Mouse (Mus musculus) embryonic facial prominence, embryonic 14.5 days (tissue): ENCODE results near the gene Clrn2. TPM values are rescaled to one million over a fixed set of nuclear protein-coding genes. Genes with fewer than 3 reads are reported as not detected.
A peak's percentile ranks its signal among the peaks of the same experiment; 100 is the strongest.
"Not testable (repeated sequence)": the region's sequence is repeated elsewhere in the genome, so short reads cannot be mapped to it uniquely, and the experiment has no call there.

Experiments
- ATAC-seq: fragments of 200-750 bp; cut with Nextera tagmentation; 2 replicates; pipeline ENCODE4 v1.8.0; 2017; ENCODE audit warnings: low read depth, moderate number of reproducible peaks, moderate TSS enrichment
- DNase-seq: peaks from one replicate; pipeline ENCODE4 v3.0.0-alpha.2; 2015; ENCODE audit warnings: low spot score
- H3K27ac ChIP-seq: fragments of 300-500 bp; sonication (generic); replicated peaks from 2 replicates; pipeline ENCODE4 v1.5.1; 2014; ENCODE audit warnings: low read depth, mild to moderate bottlenecking, low read length, moderate library complexity
- H3K27me3 ChIP-seq: fragments of 300-500 bp; sonication (generic); replicated peaks from 2 replicates; pipeline ENCODE4 v1.6.1; 2014; ENCODE audit warnings: low read length; ENCODE audit not compliant: control insufficient read depth, insufficient read depth
- H3K36me3 ChIP-seq: fragments of 300-500 bp; sonication (generic); 2 replicates; pipeline ENCODE4 v1.6.1; 2014; ENCODE audit warnings: low read length, mixed read lengths; ENCODE audit not compliant: control insufficient read depth, insufficient read depth
- H3K4me1 ChIP-seq: fragments of 300-500 bp; sonication (generic); 2 replicates; pipeline ENCODE4 v1.6.1; 2014; ENCODE audit warnings: antibody characterized with exemption, low read length; ENCODE audit not compliant: control insufficient read depth, insufficient read depth
- H3K4me2 ChIP-seq: fragments of 300-500 bp; sonication (generic); 2 replicates; pipeline ENCODE4 v1.6.1; 2014; ENCODE audit warnings: low read depth, mild to moderate bottlenecking, low read length, moderate library complexity, mixed read lengths
- H3K4me3 ChIP-seq: fragments of 300-500 bp; sonication (generic); 2 replicates; pipeline ENCODE4 v1.5.1; 2014; ENCODE audit warnings: low read depth, mild to moderate bottlenecking, low read length
- H3K9ac ChIP-seq: fragments of 300-500 bp; sonication (generic); 2 replicates; pipeline ENCODE4 v1.6.1; 2014; ENCODE audit warnings: low read depth, mild to moderate bottlenecking, low read length, moderate library complexity, mixed read lengths
- H3K9me3 ChIP-seq: fragments of 300-500 bp; sonication (generic); 2 replicates; pipeline ENCODE4 v1.6.1; 2016; ENCODE audit warnings: low read length; ENCODE audit not compliant: control insufficient read depth
- WGBS: fragments of 180-500 bp; shearing (Covaris S2); extraction: QIAGEN DNeasy Blood & Tissue Kit; methylation state at CpG from one replicate; pipeline ENCODE4 v1.1.7; 2014; 5-methylcytosine and 5-hydroxymethylcytosine counted together
- polyA plus RNA-seq: library from polyadenylated mRNA; unstranded; fragments of >200 nt; fragmentation: Nextera tagmentation; extraction: Ambion mirVana; gene quantifications from 2 replicates; pipeline ENCODE4 v1.2.1, GENCODE M21; 2014

Clrn2 gene
- 0.22 and 0.31 TPM in 2 replicates for polyA plus RNA-seq

GRCm38 (mm10) chr5:45453451-45453850 lies at the start of gene Clrn2:
Clrn2 (plus strand) TSS chr5:45453751.
- no peak within 1 kb of the TSS for H3K4me2 ChIP-seq
- H3K27ac ChIP-seq = no peak within 1 kb of the TSS
- no peak for DNase-seq
- H3K27me3 ChIP-seq = no peaks in the 10 kb centered on the region
- ATAC-seq = no peak
- H3K4me3 ChIP-seq = no peak within 1 kb of the TSS
- H3K36me3 ChIP-seq = no peaks in the 10 kb centered on the region
- H3K4me1 ChIP-seq = peaks cover 7% of the 10 kb centered on the region; the same call in 1 of the 2 replicates
- no peaks in the 10 kb centered on the region for H3K9me3 ChIP-seq
- 47% methylated on average over 6 of the region's 6 CpGs for WGBS
- peak within 1 kb of the TSS; percentile 5; the same call in 1 of the 2 replicates for H3K9ac ChIP-seq

DNA sequence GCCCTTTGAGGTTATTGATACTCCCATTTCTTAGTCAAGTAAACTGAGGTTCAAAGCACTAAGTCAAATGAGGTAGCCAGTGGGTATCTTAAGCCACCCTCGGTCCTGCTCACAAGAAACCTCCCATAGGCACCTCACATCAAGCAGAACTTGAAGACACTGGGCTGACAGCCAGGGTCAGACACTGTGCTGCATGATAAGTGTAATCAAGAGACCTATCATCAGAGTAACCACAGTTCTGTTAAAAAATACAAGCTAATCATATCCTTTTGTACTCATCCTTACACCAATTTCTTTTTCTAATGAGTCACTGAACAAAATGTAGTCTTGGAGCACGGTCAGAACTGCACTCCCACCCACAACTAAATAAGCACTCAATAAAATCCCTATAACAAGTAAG lies 47.4 kb upstream of the Clrn2 start:
- H3K4me2 ChIP-seq = no peak overlapping the region
- H3K36me3 ChIP-seq = no peaks in the 10 kb centered on the region
- ATAC-seq = no peak
- no peak for DNase-seq
- H3K27ac ChIP-seq = no peak overlapping the region
- H3K4me3 ChIP-seq = no peak overlapping the region
- H3K4me1 ChIP-seq = no peaks in the 10 kb centered on the region
- no peaks in the 10 kb centered on the region for H3K9me3 ChIP-seq
- H3K27me3 ChIP-seq = no peaks in the 10 kb centered on the region
- H3K9ac ChIP-seq = no peak overlapping the region
- 73% methylated on average over 2 of the region's 2 CpGs for WGBS

DNA sequence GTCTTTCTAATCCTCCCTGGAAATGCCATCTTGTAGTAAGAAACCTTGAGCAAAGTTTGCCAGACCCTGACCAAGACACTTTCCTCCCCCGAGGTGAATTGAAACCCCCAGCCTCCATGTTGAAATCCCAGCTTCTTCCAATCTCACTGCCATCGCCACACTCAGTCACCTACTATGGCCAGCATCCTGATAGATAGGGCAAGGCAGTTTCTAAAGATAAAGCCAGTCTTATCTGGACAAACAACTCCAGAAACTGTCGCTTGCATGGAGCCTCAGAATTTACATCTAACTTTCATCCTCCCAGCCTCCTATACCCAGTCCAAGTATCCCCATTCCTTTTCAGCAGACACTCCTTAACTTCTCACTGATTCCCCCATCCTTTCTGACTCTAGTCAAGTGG lies 37.1 kb upstream of the Clrn2 start:
- no peak overlapping the region for H3K4me2 ChIP-seq
- WGBS = 85% methylated on average over 3 of the region's 3 CpGs
- ATAC-seq = no peak

DNA sequence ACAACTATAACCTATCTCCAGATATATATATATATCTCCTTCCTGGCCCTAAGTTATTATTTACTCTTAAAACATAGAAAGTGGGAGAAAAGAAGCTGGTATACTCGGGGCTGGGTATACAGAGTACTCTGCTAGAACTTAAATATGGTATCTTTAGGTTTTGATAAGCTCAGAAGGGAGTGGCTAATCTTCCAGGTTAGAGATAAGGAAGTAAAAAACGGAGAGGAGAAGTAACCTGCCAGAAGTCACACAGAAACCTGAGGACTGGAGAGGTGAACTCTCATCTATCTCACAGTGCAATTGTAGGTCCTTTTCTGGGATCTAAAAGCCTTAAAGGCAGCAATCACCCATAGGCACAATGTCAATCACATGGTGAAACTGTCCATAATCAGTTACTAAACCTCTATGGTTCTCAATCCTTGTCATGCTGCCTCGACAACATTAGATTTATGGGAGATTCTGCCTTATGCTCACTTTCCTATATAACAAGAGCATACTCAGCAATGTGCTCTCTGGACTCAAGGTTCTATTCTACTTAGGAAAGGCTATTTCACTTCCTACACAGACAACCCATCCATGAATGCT lies 35.6 kb upstream of the Clrn2 start:
- Histone ChIP-seq H3K4me2 (no peak overlapping the region), H3K27ac (no peak overlapping the region), H3K9ac (no peak overlapping the region), H3K4me1 (no peaks in the 10 kb centered on the region), H3K27me3 (no peaks in the 10 kb centered on the region), H3K36me3 (no peaks in the 10 kb centered on the region), H3K4me3 (no peak overlapping the region), H3K9me3 (no peaks in the 10 kb centered on the region)
- ATAC-seq = no peak
- no peak for DNase-seq
- 79% methylated on average over 3 of the region's 3 CpGs for WGBS

More for the DNA sequence above, 37.1 kb upstream of the Clrn2 start:
- DNase-seq = no peak
- H3K36me3 ChIP-seq = no peaks in the 10 kb centered on the region
- H3K27me3 ChIP-seq = no peaks in the 10 kb centered on the region
- no peak overlapping the region for H3K27ac ChIP-seq
- no peaks in the 10 kb centered on the region for H3K4me1 ChIP-seq
- no peaks in the 10 kb centered on the region for H3K9me3 ChIP-seq
- H3K9ac ChIP-seq = no peak overlapping the region
- no peak overlapping the region for H3K4me3 ChIP-seq

DNA sequence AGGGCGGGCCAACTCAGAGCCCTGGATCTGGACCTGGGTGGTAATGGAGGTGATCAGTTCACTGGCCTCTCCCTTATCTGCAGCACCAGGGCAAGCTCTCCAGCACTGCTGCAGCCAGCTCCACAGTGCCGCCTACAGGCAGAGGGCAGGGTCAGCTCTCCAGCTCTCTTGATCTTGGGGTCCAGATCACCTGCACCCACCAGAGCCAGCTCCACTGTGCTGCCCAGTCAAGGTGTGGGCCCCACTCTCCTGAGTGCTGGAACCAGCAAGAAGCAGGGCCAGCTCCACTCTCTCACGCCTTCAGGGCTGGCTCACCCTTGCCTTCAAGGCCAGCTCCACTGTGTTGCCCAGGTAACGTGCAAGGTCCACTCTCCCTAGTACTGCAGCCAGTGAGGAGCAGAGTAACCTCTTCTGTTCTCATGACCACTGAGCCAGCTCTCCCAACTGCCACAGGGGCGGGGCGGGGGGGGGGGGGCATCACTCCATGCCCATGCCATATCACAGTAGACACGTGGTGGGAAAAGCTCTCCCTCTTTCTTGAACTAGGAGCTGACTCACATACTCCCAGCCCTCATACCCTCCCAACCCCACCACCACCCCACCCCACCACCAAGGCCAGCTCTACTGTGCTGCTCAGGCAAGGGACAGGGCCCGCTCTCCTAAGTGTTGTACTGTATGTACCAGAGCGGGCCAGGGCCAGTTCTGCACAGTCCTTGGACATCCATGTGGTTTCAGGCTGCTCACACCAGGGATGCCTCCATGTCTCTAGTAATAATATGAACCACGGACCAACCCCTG lies 33.5 kb upstream of the Clrn2 start:
- no peak for ATAC-seq
- WGBS = 82% methylated on average over 9 of the region's 10 CpGs
- H3K9me3 ChIP-seq = no peaks in the 10 kb centered on the region
- H3K36me3 ChIP-seq = no peaks in the 10 kb centered on the region
- no peaks in the 10 kb centered on the region for H3K27me3 ChIP-seq
- H3K4me3 ChIP-seq = no peak overlapping the region
- no peaks in the 10 kb centered on the region for H3K4me1 ChIP-seq
- H3K27ac ChIP-seq = no peak overlapping the region
- no peak for DNase-seq
- no peak overlapping the region for H3K4me2 ChIP-seq
- no peak overlapping the region for H3K9ac ChIP-seq

DNA sequence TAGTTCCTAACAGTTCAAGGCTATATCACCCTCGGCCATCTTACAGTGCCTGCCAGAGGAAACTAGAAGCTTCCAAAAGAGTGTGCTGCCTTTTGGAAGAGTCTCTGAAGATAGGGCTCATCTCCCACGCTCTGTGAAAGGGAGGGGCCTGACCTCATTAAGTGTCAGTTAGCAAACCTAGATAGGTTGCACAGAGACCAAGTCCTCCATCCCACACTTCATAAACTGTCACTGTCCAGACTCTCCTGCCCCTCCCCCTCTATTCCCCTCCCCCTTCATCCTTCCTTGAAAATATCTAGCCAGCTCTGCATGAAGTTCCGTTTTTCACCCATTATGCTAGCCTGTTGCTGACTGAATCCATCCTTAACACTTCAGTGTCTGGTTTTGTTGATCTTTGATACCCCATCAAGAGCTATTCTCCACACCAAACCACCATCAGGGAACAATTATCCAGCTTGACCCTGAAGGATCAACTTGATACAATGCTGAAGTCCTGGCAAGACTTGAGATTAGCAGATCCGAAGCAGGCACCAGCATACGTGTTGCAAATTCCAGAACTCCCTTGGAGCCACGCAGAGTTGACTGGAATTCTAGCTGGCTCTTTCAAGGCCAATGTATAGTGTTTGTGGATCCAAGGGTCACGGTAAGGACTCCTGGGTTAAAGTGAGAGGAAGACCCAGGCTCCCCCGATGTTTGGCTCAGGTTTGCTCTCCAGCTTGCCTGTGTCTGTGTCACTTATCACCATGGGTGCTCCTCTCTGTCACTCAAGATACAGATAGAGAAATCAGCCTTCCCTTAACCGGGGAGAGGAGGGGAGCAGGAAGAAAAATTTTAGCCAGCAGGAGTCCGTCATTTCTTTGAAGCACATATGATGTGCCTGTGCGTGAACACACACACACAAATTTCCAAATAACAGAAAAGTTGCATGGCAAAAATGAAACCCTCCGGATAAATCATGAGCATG lies 31.4 kb upstream of the Clrn2 start:
- Histone ChIP-seq H3K27ac (no peak overlapping the region), H3K36me3 (no peaks in the 10 kb centered on the region), H3K4me3 (no peak overlapping the region), H3K9ac (no peak overlapping the region), H3K9me3 (no peaks in the 10 kb centered on the region), H3K4me2 (no peak overlapping the region), H3K27me3 (no peaks in the 10 kb centered on the region), H3K4me1 (no peaks in the 10 kb centered on the region)
- DNase-seq = no peak
- WGBS = 47% methylated on average over 12 of the region's 12 CpGs
- no peak for ATAC-seq

GRCm38 (mm10) chr5:45424021-45424886 lies 29.3 kb upstream of the Clrn2 start:
- Histone ChIP-seq H3K4me2 (no peak overlapping the region), H3K9ac (no peak overlapping the region), H3K9me3 (no peaks in the 10 kb centered on the region), H3K36me3 (no peaks in the 10 kb centered on the region), H3K27me3 (no peaks in the 10 kb centered on the region), H3K27ac (no peak overlapping the region), H3K4me3 (no peak overlapping the region), H3K4me1 (no peaks in the 10 kb centered on the region)
- peak; percentile 87 for ATAC-seq
- WGBS = 39% methylated on average over 8 of the region's 8 CpGs
- peak; percentile 71 for DNase-seq

DNA sequence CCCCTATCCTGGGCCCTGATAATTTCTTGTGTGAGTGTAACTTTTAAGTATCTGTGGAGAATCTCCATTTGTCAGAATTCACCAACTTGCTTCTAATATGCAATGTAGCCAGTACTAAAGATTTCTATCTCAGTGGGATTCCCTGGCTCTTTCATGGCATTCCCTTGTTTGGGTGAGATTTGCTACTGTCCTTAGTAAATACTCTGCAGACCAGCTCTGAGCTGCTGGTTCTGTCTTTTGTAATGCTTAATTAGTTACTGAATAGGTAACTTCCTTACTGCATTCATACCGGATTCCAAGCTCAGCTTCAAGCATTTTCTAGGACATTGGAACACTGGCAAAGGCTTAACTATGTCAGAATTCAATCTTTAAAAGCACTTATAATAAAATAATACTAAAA lies 27.8 kb upstream of the Clrn2 start:
- not testable (repeated sequence) for ATAC-seq, H3K9ac ChIP-seq, H3K4me2 ChIP-seq, H3K36me3 ChIP-seq, H3K4me1 ChIP-seq, H3K4me3 ChIP-seq, H3K9me3 ChIP-seq, H3K27me3 ChIP-seq, H3K27ac ChIP-seq, DNase-seq
- WGBS = 52% methylated on average over 1 of the region's 1 CpGs
